Mouse (Mus musculus): ENCODE results near the gene Adgrl2. TPM values are rescaled to one million over a fixed set of nuclear protein-coding genes. Genes with fewer than 3 reads are reported as not detected.

Gene Adgrl2
- polyA plus RNA-seq, 1 experiment, result 112 TPM

DNA sequence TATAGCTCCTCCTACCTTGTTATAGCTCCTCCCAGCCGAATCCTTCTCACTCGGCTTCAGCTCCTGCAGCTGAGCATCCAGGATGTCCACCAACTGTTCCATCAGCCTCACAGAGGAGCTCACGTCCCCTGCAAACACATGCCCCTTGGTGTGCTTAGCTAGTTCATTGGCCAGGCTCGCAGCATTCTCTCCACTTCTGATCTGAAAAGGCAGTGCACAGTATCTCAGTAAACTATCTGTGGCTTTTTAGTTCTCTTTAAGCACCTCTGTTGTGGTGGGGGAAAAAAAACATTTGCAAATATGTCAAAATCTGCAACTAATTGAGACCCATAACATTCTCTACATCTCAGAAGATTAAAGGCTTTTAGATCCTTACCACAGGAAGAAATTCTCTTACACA lies 139.5 kb downstream of the Adgrl2 start:
- no peak overlapping the region for H3K4me3 ChIP-seq (ENCODE audit: insufficient read depth, low read length)
- peaks cover 9% of the 10 kb centered on the region for H3K4me1 ChIP-seq (ENCODE audit: control insufficient read depth, insufficient read depth, low read length)
- TF ChIP-seq POLR2A (IDR thresholded peaks at IDR 0.05; ENCODE audit: low read depth, low read length), result no peak
- TF ChIP-seq CTCF (IDR thresholded peaks at IDR 0.05; ENCODE audit: borderline replicate concordance, insufficient read depth, low read length), result no peak

GRCm38 (mm10) chr3:148848366-148848765 lies 142.0 kb downstream of the Adgrl2 start:
- TF ChIP-seq CTCF (IDR thresholded peaks at IDR 0.05; ENCODE audit: borderline replicate concordance, insufficient read depth, low read length) (no peak), POLR2A (IDR thresholded peaks at IDR 0.05; ENCODE audit: low read depth, low read length) (no peak)
- peaks cover 9% of the 10 kb centered on the region for H3K4me1 ChIP-seq (ENCODE audit: control insufficient read depth, insufficient read depth, low read length)
- H3K4me3 ChIP-seq (ENCODE audit: insufficient read depth, low read length), result no peak overlapping the region
- no peak overlapping the region for H3K27ac ChIP-seq (ENCODE audit: insufficient read depth, low read length)

More for the DNA sequence above, 139.5 kb downstream of the Adgrl2 start:
- H3K27ac ChIP-seq (ENCODE audit: insufficient read depth, low read length), result no peak overlapping the region

DNA sequence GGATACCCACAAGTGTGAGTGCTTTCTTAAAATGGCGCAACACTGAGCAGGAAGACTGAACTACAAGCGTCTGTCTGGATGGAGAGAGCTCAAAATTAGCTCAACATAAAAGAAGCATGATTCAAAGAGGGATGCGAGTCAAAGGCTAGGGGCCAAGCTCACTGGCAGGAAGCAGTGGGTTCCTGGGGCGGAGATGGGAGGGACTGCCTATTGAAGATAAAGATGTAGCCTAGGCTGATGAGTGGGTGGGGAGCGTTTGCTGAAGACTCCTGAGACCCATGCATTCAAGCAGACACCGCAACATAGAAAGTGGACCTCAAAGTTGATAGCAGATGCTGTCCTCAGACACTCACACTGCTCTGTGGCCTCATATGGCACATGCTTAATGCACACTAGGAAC lies 146.2 kb downstream of the Adgrl2 start:
- no peak overlapping the region for H3K27ac ChIP-seq (ENCODE audit: insufficient read depth, low read length)
- TF ChIP-seq POLR2A (IDR thresholded peaks at IDR 0.05; ENCODE audit: low read depth, low read length) (no peak), CTCF (IDR thresholded peaks at IDR 0.05; ENCODE audit: borderline replicate concordance, insufficient read depth, low read length) (no peak)
- H3K4me1 ChIP-seq (ENCODE audit: control insufficient read depth, insufficient read depth, low read length), result no peaks in the 10 kb centered on the region; the same call in 1 of the 2 replicates
- H3K4me3 ChIP-seq (ENCODE audit: insufficient read depth, low read length), result no peak overlapping the region

- Histone ChIP-seq H3K4me3 (ENCODE audit: insufficient read depth, low read length) (no peak overlapping the region), H3K27ac (ENCODE audit: insufficient read depth, low read length) (no peak overlapping the region), H3K4me1 (ENCODE audit: control insufficient read depth, insufficient read depth, low read length) (no peaks in the 10 kb centered on the region)
- no peak for TF ChIP-seq POLR2A (IDR thresholded peaks at IDR 0.05; ENCODE audit: low read depth, low read length)
- TF ChIP-seq CTCF (IDR thresholded peaks at IDR 0.05; ENCODE audit: borderline replicate concordance, insufficient read depth, low read length), result no peak
Observed at GRCm38 (mm10) chr3:148842533-148842932, 147.8 kb downstream of the Adgrl2 start.

- H3K4me1 ChIP-seq (ENCODE audit: control insufficient read depth, insufficient read depth, low read length), result no peaks in the 10 kb centered on the region
- no peak overlapping the region for H3K27ac ChIP-seq (ENCODE audit: insufficient read depth, low read length)
- no peak overlapping the region for H3K4me3 ChIP-seq (ENCODE audit: insufficient read depth, low read length)
- TF ChIP-seq POLR2A (IDR thresholded peaks at IDR 0.05; ENCODE audit: low read depth, low read length) (no peak), CTCF (IDR thresholded peaks at IDR 0.05; ENCODE audit: borderline replicate concordance, insufficient read depth, low read length) (no peak)
Observed at GRCm38 (mm10) chr3:148838835-148839296, 151.5 kb downstream of the Adgrl2 start.

DNA sequence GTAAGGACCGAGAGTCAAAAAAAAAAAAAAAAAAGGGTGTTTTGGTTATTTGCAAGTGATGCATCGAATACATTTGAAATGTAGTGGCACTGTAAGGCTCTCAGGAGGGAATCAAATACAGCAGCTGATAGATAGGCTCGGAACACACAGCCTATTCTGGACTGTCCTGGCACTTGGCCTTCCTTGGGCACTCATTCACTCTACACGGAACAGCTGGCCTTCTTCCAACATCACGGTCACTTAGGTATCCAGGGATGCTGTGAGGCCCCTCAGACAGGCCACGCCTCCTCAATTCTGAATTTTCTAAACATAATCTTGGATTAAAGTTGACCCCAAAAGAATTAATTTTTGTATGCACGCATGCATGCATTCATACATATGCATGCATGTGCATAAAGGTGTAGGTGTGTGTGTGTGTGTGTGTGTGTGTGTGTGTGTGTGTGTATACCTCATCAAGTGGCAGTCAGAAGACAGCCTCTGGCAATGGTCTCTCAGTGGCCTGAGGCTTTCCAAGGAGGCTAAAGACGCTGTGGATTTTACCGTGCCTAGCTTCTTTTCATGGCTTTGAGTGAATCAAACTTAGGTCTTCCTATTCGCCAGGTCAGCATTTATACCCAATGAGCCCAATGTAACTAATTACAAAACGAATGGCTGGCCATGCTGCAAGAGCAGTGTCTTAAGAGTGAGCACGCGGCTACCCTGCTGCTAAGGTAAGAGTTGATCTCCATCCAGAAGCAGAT lies 152.1 kb downstream of the Adgrl2 start:
- no peak overlapping the region for H3K4me3 ChIP-seq (ENCODE audit: insufficient read depth, low read length)
- TF ChIP-seq CTCF (IDR thresholded peaks at IDR 0.05; ENCODE audit: borderline replicate concordance, insufficient read depth, low read length) (no peak), POLR2A (IDR thresholded peaks at IDR 0.05; ENCODE audit: low read depth, low read length) (no peak)

DNA sequence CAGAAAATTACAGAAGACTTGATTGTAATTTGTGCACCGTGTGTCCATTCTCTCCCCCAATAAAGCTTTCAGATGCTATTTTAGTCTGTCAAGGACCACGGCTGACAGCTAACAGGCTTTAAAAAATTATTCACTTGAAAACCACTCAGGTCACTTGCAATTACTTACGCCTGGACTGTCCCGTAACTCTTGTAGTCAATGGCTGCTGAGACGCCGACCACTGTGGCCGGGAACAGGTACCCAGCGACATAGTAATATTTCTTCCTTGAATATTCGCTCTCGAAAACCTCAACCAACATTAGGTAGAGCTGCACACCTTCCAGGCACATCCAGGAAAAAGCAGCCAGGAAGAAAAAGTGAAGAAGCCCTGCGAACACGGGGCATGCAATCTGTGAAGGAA lies 155.2 kb downstream of the Adgrl2 start:
- TF ChIP-seq CTCF (IDR thresholded peaks at IDR 0.05; ENCODE audit: borderline replicate concordance, insufficient read depth, low read length) (no peak), POLR2A (IDR thresholded peaks at IDR 0.05; ENCODE audit: low read depth, low read length) (no peak)
- no peak overlapping the region for H3K4me3 ChIP-seq (ENCODE audit: insufficient read depth, low read length)

More for the DNA sequence above, 152.1 kb downstream of the Adgrl2 start:
- Histone ChIP-seq H3K27ac (ENCODE audit: insufficient read depth, low read length) (no peak overlapping the region), H3K4me1 (ENCODE audit: control insufficient read depth, insufficient read depth, low read length) (no peaks in the 10 kb centered on the region)

DNA sequence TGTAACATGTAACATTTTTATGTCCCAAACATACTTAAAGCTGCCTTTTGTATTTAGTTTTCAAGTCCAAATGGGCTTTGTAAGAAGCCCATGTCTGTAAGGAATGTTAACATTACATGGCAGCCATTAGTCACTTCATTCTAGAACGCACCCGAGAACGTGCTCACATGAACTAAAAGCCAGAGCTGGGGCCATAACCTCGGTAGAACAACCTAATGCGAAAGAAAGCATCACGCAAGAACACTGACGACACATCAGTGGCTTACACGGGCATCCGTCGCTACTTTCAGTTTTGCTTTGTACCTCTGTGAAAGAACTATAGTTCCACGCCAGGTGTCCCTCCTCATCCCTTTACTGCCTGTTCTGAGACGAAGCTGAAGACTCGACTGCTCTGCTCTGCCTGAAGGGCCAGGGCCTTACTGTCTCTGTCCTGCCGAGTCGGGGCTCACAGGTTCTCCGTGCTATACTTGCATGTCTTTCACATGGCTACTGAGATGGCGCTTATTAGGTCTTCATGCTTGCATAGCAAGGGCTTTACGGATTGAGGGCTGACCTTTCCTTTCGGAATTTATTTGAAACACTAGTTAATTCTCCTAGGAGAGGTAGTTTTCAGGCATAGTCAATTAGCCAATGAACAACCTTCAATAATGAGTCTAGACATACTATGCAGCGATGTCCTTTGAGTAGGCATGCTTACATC lies 157.1 kb downstream of the Adgrl2 start:
- Histone ChIP-seq H3K4me1 (ENCODE audit: control insufficient read depth, insufficient read depth, low read length) (no peaks in the 10 kb centered on the region), H3K4me3 (ENCODE audit: insufficient read depth, low read length) (no peak overlapping the region), H3K27ac (ENCODE audit: insufficient read depth, low read length) (no peak overlapping the region)
- no peak for TF ChIP-seq CTCF (IDR thresholded peaks at IDR 0.05; ENCODE audit: borderline replicate concordance, insufficient read depth, low read length)
- no peak for TF ChIP-seq POLR2A (IDR thresholded peaks at IDR 0.05; ENCODE audit: low read depth, low read length)

More for the DNA sequence above, 155.2 kb downstream of the Adgrl2 start:
- Histone ChIP-seq H3K27ac (ENCODE audit: insufficient read depth, low read length) (no peak overlapping the region), H3K4me1 (ENCODE audit: control insufficient read depth, insufficient read depth, low read length) (no peaks in the 10 kb centered on the region)

DNA sequence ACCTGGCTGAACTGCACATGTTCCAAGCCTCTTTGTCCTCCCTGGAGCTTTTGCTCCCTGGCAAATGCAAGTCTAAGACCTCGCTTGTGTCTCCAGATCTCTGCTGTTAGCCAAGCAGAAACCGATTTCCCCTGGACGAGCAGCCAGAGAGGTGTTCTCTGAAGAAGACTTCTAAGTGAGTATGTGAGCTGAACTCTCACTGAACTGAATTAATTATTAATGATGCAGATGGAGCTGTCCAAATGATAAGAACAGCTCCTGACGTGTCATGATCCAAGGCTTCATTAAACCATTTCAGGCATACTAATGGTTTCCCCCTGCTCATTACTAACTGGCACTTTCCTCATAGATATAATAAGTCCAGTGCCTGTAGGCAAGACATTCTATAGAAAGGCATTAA lies 158.4 kb downstream of the Adgrl2 start:
- H3K4me3 ChIP-seq (ENCODE audit: insufficient read depth, low read length), result no peak overlapping the region

GRCm38 (mm10) chr3:148828519-148828918 lies 161.8 kb downstream of the Adgrl2 start:
- no peak overlapping the region for H3K27ac ChIP-seq (ENCODE audit: insufficient read depth, low read length)
- no peak overlapping the region for H3K4me3 ChIP-seq (ENCODE audit: insufficient read depth, low read length)
- no peaks in the 10 kb centered on the region for H3K4me1 ChIP-seq (ENCODE audit: control insufficient read depth, insufficient read depth, low read length)
- no peak for TF ChIP-seq POLR2A (IDR thresholded peaks at IDR 0.05; ENCODE audit: low read depth, low read length)
- TF ChIP-seq CTCF (IDR thresholded peaks at IDR 0.05; ENCODE audit: borderline replicate concordance, insufficient read depth, low read length), result no peak

More for the DNA sequence above, 158.4 kb downstream of the Adgrl2 start:
- no peak for TF ChIP-seq CTCF (IDR thresholded peaks at IDR 0.05; ENCODE audit: borderline replicate concordance, insufficient read depth, low read length)
- TF ChIP-seq POLR2A (IDR thresholded peaks at IDR 0.05; ENCODE audit: low read depth, low read length), result no peak
- Histone ChIP-seq H3K27ac (ENCODE audit: insufficient read depth, low read length) (no peak overlapping the region), H3K4me1 (ENCODE audit: control insufficient read depth, insufficient read depth, low read length) (no peaks in the 10 kb centered on the region)

Data from embryonic fibroblast, embryonic 13.5 days (primary cell).